Mouse (Mus musculus) brain, embryonic 14.5 days (tissue): ENCODE data around the gene Adamts13.

Source experiments
- CTCF ChIP-seq: fragments of 200-500 bp; IDR thresholded peaks from 2 replicates; pipeline ENCODE4 v1.5.1; 2012; ENCODE audit warnings: inconsistent platforms, mild to moderate bottlenecking, moderate library complexity, borderline replicate concordance; ENCODE audit not compliant: insufficient read depth, insufficient read length; ENCODE audit errors: extremely low read depth
- POLR2A ChIP-seq: fragments of 200-500 bp; IDR thresholded peaks from 2 replicates; pipeline ENCODE4 v1.6.1; 2012; ENCODE audit warnings: mild to moderate bottlenecking, inconsistent platforms, borderline replicate concordance; ENCODE audit not compliant: poor library complexity, insufficient read depth, insufficient read length, severe bottlenecking; ENCODE audit errors: extremely low read depth

- no peak for TF ChIP-seq CTCF
- no peak for TF ChIP-seq POLR2A
These were observed 69.1 kb downstream of the Adamts13 start for GRCm38 (mm10) chr2:27042131-27042844.
